Mouse (Mus musculus) left cerebral cortex, postnatal 14 days (tissue): ENCODE results near the gene Adgrl2. TPM values are rescaled to one million over a fixed set of nuclear protein-coding genes. Genes with fewer than 3 reads are reported as not detected.

ENCODE experiments used
- DNase-seq, 2 experiments: peaks; one replicate each; pipeline ENCODE4 v3.0.0; 2021 to 2022; ENCODE audit warnings: low spot score in 2 of 2, mixed read lengths in 1 of 2
- intact Hi-C: fragments of 180-260 bp; cut with DNase I; formaldehyde crosslinking; loops from one replicate; pipeline ENCODE4 v1.15.1; 2025
- total RNA-seq, 2 experiments: library from RNA; stranded (reverse); gene quantifications; 2 replicates each; pipeline ENCODE4 v1.2.3; 2021

Gene Adgrl2
- total RNA-seq, 2 experiments from 2014 or later, result 142 to 151 TPM

GRCm38 (mm10) chr3:148793286-148793913, 197.0 kb downstream of the Adgrl2 start:
- no peak for DNase-seq
- intact Hi-C loops, result no loop called here

GRCm38 (mm10) chr3:148770310-148770709, 220.0 kb downstream of the Adgrl2 start:
- intact Hi-C loops, result no loop called here
- DNase-seq, result no peak
